Mouse (Mus musculus): ENCODE data around the gene Grm7. TPM values are rescaled to one million over a fixed set of nuclear protein-coding genes. Genes with fewer than 3 reads are reported as not detected.

The Grm7 gene
- total and polyA plus RNA-seq, 2 experiments from 2014 or later: 0.03 TPM; not detected in 1

DNA sequence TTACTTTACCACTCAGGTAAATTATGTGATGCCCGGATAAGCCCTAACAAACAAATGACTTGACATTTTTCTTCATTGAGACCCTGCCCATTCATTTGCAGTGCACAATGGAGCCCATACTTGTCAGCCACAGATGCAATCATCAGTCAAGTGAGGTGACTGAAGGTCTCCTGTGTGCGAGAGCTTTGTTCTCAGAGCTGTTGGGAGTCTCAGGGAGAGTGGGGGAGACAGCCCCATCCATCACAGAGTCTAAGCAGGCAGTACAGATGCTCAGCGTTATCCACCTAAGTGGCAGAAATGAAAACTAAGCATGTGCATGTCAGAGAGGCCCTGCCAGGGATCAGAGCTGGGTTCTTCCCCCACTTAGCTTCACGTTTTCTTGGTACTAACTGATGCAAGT, 631.3 kb downstream of the Grm7 start:
- DNase-seq (ENCODE audit: low spot score) (no peak), ATAC-seq (ENCODE audit: insufficient read depth, low read depth) (no peak)
- no peak overlapping the region for H3K27ac ChIP-seq (ENCODE audit: low read depth)
- 46% methylated on average over 4 of the region's 4 CpGs for WGBS
- no peaks in the 10 kb centered on the region for H3K9me3 ChIP-seq (replicated peaks; ENCODE audit: control insufficient read depth, low read length)
- no peaks in the 10 kb centered on the region for H3K4me1 ChIP-seq (ENCODE audit: control insufficient read depth, insufficient read depth)
- no peak for TF ChIP-seq EP300 (IDR thresholded peaks at IDR 0.05; ENCODE audit: low read depth)
- no peak for TF ChIP-seq CTCF (IDR thresholded peaks at IDR 0.05; ENCODE audit: low read depth)
- no peaks in the 10 kb centered on the region for H3K27me3 ChIP-seq (ENCODE audit: control insufficient read depth, insufficient read depth, low read length)
- H3K36me3 ChIP-seq (replicated peaks; ENCODE audit: control insufficient read depth, insufficient read depth, low read length): no peaks in the 10 kb centered on the region
- no peak overlapping the region for H3K4me2 ChIP-seq (ENCODE audit: low read depth, low read length)
- H3K9ac ChIP-seq (replicated peaks; ENCODE audit: low read depth, low read length): no peak overlapping the region
- no peak overlapping the region for H3K4me3 ChIP-seq (ENCODE audit: low read depth, low read length)

DNA sequence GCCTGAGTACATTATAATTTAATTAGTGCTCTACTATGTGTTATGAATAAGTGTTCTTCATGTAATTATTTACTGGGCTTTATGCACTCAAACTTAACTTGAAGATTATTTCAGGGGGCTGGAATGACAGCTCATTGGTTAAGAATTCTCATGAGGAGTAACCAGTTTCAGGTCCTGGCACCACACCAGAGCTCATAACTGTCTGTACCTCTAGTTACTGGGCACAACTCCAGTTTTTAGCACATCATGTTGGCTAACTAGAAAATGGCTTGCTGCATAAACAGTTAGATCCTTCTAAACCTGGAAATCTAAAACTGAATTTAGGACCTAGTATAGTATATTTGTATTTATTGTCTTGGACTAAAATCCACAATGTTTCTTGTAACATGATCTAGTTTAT, 633.1 kb downstream of the Grm7 start:
- Histone ChIP-seq H3K9ac (replicated peaks; ENCODE audit: low read depth, low read length) (no peak overlapping the region), H3K27me3 (ENCODE audit: control insufficient read depth, insufficient read depth, low read length) (no peaks in the 10 kb centered on the region), H3K27ac (ENCODE audit: low read depth) (no peak overlapping the region), H3K36me3 (replicated peaks; ENCODE audit: control insufficient read depth, insufficient read depth, low read length) (no peaks in the 10 kb centered on the region), H3K4me2 (ENCODE audit: low read depth, low read length) (no peak overlapping the region), H3K9me3 (replicated peaks; ENCODE audit: control insufficient read depth, low read length) (no peaks in the 10 kb centered on the region), H3K4me1 (ENCODE audit: control insufficient read depth, insufficient read depth) (no peaks in the 10 kb centered on the region), H3K4me3 (ENCODE audit: low read depth, low read length) (no peak overlapping the region)
- TF ChIP-seq CTCF (IDR thresholded peaks at IDR 0.05; ENCODE audit: low read depth) (no peak), EP300 (IDR thresholded peaks at IDR 0.05; ENCODE audit: low read depth) (no peak)
- DNase-seq (ENCODE audit: low spot score) (no peak), ATAC-seq (ENCODE audit: insufficient read depth, low read depth) (no peak)

DNA sequence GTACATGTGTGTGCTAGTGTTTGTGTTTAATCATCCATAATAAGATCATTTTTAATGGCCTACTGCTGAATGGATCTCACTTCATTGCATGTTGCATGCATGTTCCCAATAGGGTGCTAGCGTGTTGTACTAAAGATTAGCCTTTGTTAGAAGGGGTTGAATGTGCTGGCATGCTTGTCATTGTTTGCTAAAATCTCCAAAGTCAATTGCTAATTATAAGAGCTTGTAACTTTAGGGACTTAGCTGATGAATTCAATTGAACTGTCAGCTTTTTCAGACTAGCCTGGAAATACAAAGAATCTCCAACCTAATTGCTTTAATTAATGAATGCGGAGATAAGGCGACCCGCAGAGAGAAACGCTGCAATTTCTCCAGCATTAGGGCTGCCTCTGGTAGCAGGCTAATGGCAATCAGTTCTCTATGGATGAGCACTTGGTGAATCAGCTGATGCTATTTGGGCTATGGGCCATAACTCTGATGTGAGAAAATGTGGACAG, 648.2 kb downstream of the Grm7 start:
- Histone ChIP-seq H3K9me3 (replicated peaks; ENCODE audit: control insufficient read depth, low read length) (no peaks in the 10 kb centered on the region), H3K27ac (ENCODE audit: low read depth) (no peak overlapping the region), H3K4me1 (ENCODE audit: control insufficient read depth, insufficient read depth) (no peaks in the 10 kb centered on the region), H3K27me3 (ENCODE audit: control insufficient read depth, insufficient read depth, low read length) (no peaks in the 10 kb centered on the region), H3K4me2 (ENCODE audit: low read depth, low read length) (no peak overlapping the region), H3K4me3 (ENCODE audit: low read depth, low read length) (no peak overlapping the region), H3K9ac (replicated peaks; ENCODE audit: low read depth, low read length) (no peak overlapping the region), H3K36me3 (replicated peaks; ENCODE audit: control insufficient read depth, insufficient read depth, low read length) (no peaks in the 10 kb centered on the region)
- DNase-seq (ENCODE audit: low spot score) (no peak), ATAC-seq (ENCODE audit: insufficient read depth, low read depth) (no peak)
- TF ChIP-seq EP300 (IDR thresholded peaks at IDR 0.05; ENCODE audit: low read depth) (no peak), CTCF (IDR thresholded peaks at IDR 0.05; ENCODE audit: low read depth) (no peak)
- WGBS: 69% methylated on average over 5 of the region's 5 CpGs

DNA sequence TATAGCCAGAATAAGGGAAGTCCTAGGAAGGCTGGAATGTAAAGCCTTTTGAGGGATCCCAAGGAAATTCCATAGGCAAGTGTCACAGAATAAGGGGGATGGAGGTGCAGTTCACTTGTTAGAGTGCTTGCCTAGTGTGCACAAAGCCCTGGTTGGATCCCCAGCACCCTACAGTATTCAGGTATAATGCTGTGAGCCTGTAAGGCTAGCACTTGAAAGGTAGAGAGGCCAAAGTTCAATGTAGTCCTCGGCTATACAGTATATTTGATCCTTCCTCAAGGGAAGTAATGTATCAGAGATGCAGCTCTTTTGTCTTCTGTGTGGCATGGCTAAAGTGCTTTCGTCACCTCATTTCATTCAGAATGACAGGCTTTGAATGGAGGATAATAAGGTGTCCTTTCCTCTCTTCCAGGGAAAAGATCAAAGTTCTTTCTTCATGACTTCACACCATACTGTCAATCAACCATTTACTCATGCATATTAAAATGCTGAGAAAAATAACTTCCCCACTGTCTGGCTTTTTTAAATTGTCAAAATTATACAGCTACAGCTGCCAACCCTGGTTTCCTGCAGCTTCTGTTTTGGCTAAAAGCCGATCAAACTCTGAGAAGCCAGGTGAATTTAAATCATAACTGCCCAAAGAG, 658.7 kb downstream of the Grm7 start:
- WGBS: 65% methylated on average over 3 of the region's 3 CpGs
- H3K27me3 ChIP-seq (ENCODE audit: control insufficient read depth, insufficient read depth, low read length): no peaks in the 10 kb centered on the region
- no peak for DNase-seq (ENCODE audit: low spot score)

DNA sequence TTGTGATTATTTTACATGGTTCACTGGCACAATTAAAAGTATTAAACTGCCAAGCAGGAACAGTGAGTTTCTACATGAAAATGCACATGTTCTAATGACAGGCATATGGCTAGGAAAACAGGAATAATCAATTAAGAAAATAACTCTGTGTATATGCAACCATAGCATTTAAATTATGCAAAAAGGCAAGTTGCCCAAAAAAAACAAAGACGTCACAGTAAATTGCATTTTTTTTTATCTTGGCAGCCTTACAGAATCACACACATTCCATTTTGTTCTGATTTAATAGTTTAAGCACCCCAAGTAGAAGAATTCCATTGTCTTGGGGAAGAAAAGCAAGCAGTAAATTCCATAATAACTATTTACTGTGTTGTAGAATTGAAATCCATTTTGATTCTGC, 716.3 kb downstream of the Grm7 start:
- Histone ChIP-seq H3K27me3 (ENCODE audit: control insufficient read depth, insufficient read depth, low read length) (no peaks in the 10 kb centered on the region), H3K9ac (replicated peaks; ENCODE audit: low read depth, low read length) (no peak overlapping the region)
- ATAC-seq (ENCODE audit: insufficient read depth, low read depth): no peak

More for the DNA sequence above, 658.7 kb downstream of the Grm7 start:
- Histone ChIP-seq H3K4me3 (ENCODE audit: low read depth, low read length) (no peak overlapping the region), H3K27ac (ENCODE audit: low read depth) (no peak overlapping the region), H3K4me1 (ENCODE audit: control insufficient read depth, insufficient read depth) (no peaks in the 10 kb centered on the region), H3K36me3 (replicated peaks; ENCODE audit: control insufficient read depth, insufficient read depth, low read length) (no peaks in the 10 kb centered on the region), H3K9me3 (replicated peaks; ENCODE audit: control insufficient read depth, low read length) (no peaks in the 10 kb centered on the region; the same call in 1 of the 2 replicates), H3K9ac (replicated peaks; ENCODE audit: low read depth, low read length) (no peak overlapping the region), H3K4me2 (ENCODE audit: low read depth, low read length) (no peak overlapping the region)
- no peak for TF ChIP-seq EP300 (IDR thresholded peaks at IDR 0.05; ENCODE audit: low read depth)
- no peak for TF ChIP-seq CTCF (IDR thresholded peaks at IDR 0.05; ENCODE audit: low read depth)
- ATAC-seq (ENCODE audit: insufficient read depth, low read depth): no peak

DNA sequence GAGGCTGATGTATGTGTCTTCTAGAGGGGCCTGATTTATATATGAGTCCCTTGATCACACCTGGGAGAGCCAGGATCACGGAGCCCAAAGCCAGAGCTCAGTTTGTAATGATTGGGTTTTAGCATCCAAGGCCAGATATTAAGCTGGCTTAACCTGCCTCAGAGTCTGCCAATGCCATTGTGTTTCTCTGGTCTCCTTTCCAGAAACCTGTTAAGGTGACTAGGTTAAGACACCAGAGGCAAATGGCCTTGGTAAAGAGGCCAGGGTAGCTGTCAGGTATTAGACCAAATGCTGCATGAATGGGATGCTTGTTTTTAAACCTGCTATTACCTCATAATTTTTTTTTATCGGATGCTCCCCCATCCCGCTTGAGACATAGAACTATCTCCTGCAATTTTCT, 722.7 kb downstream of the Grm7 start:
- no peak overlapping the region for H3K4me2 ChIP-seq (ENCODE audit: low read depth, low read length)
- no peaks in the 10 kb centered on the region for H3K27me3 ChIP-seq (ENCODE audit: control insufficient read depth, insufficient read depth, low read length)
- 84% methylated on average over 3 of the region's 3 CpGs for WGBS
- H3K36me3 ChIP-seq (replicated peaks; ENCODE audit: control insufficient read depth, insufficient read depth, low read length): no peaks in the 10 kb centered on the region
- no peak overlapping the region for H3K9ac ChIP-seq (replicated peaks; ENCODE audit: low read depth, low read length)
- no peaks in the 10 kb centered on the region for H3K4me1 ChIP-seq (ENCODE audit: control insufficient read depth, insufficient read depth)
- no peak for DNase-seq (ENCODE audit: low spot score)
- ATAC-seq (ENCODE audit: insufficient read depth, low read depth): no peak
- H3K4me3 ChIP-seq (ENCODE audit: low read depth, low read length): no peak overlapping the region
- H3K27ac ChIP-seq (ENCODE audit: low read depth): no peak overlapping the region
- TF ChIP-seq CTCF (IDR thresholded peaks at IDR 0.05; ENCODE audit: low read depth) (no peak), EP300 (IDR thresholded peaks at IDR 0.05; ENCODE audit: low read depth) (no peak)
- H3K9me3 ChIP-seq (replicated peaks; ENCODE audit: control insufficient read depth, low read length): no peaks in the 10 kb centered on the region

More for the DNA sequence above, 716.3 kb downstream of the Grm7 start:
- no peaks in the 10 kb centered on the region for H3K9me3 ChIP-seq (replicated peaks; ENCODE audit: control insufficient read depth, low read length)
- H3K4me3 ChIP-seq (ENCODE audit: low read depth, low read length): no peak overlapping the region
- no peak overlapping the region for H3K27ac ChIP-seq (ENCODE audit: low read depth)
- WGBS: 45% methylated on average over 1 of the region's 1 CpGs
- TF ChIP-seq EP300 (IDR thresholded peaks at IDR 0.05; ENCODE audit: low read depth) (no peak), CTCF (IDR thresholded peaks at IDR 0.05; ENCODE audit: low read depth) (no peak)
- H3K4me1 ChIP-seq (ENCODE audit: control insufficient read depth, insufficient read depth): no peaks in the 10 kb centered on the region
- no peak overlapping the region for H3K4me2 ChIP-seq (ENCODE audit: low read depth, low read length)
- no peak for DNase-seq (ENCODE audit: low spot score)
- H3K36me3 ChIP-seq (replicated peaks; ENCODE audit: control insufficient read depth, insufficient read depth, low read length): no peaks in the 10 kb centered on the region
